In the genomic region with DNA sequence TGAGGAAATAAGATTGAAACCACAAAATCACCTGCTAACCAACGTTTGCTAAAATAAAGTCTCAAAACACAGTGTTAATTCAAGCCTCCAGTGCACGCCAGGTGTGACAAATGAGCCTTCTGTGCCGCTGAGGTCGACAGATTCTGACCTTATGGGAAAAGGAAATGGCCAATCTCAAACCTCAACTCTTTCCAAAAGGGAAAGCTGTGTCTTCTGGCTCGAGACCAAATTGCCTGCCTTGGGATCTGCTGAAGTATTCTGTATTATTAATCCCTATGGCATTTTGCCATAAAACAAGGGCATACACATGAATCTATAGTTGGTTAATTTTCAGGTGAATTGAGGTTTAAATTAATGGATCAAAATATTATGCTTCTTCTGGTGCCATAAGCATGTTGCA, we compare ENCODE assay signal across 29 mouse cellular contexts.
DNase-seq lines count a peak whose midpoint lies in the region; ATAC-seq lines count a peak whose summit lies in the region.
"Had no signal": no experiment of that assay in that cellular context is flagged by ENCODE, and none has a peak within 500 bp of the region (broad histone marks: within the 10 kb centered on the region; RNA-seq: fewer than 3 reads in every experiment).

No protein-coding gene starts in this region.

- peak; percentile 4 for DNase-seq in cerebellum, adult 9-10 months
- DNase-seq in cerebellum, adult 9-11 months = no peak
- DNase-seq in forebrain, embryonic 14.5 days (ENCODE audit: low spot score) = peak; percentile 33
- DNase-seq in limb, embryonic 10.5 days (ENCODE audit: low spot score) = no peak
- no peak for DNase-seq in layer of hippocampus, postnatal 25 days (ENCODE audit: extremely low spot score in 1 of 2, low spot score in 1 of 2)
- DNase-seq: adrenal gland, adult 2 months; adrenal gland, postnatal 36 days; embryo, embryonic 11 days; gastrocnemius, adult 2 months; gastrocnemius, postnatal 36 days; heart, adult 18-20 months; heart, postnatal 36 days; kidney, adult 9 months; kidney, postnatal 14 days; lung, adult 18-20 months; lung, postnatal 10 days; right cerebral cortex, postnatal 25 days; thymus, postnatal 14 days had no signal

- H3K4me1 ChIP-seq in forebrain, embryonic 14.5 days (ENCODE audit: control insufficient read depth, insufficient read depth, low read length) = no peaks in the 10 kb centered on the region
- H3K4me1 ChIP-seq in forebrain, embryonic 16.5 days (replicated peaks; ENCODE audit: control insufficient read depth, insufficient read depth, low read length) = no peaks in the 10 kb centered on the region; the same call in 1 of the 2 replicates
- H3K4me1 ChIP-seq in limb, embryonic 12.5 days (replicated peaks) = peaks cover 14% of the 10 kb centered on the region
- H3K4me1 ChIP-seq in limb, embryonic 10.5 days = peaks cover 8% of the 10 kb centered on the region; the same call in 1 of the 2 replicates
- H3K4me1 ChIP-seq: hindbrain, embryonic 13.5 days; liver, embryonic 12.5 days; midbrain, embryonic 15.5 days had no signal

- no peak for ATAC-seq in forebrain, embryonic 14.5 days
- ATAC-seq in forebrain, embryonic 16.5 days = no peak
- peak; percentile 47; the same call in 1 of the 2 replicates for ATAC-seq in limb, embryonic 12.5 days (ENCODE audit: insufficient number of reproducible peaks, insufficient read depth, low FRiP score, low TSS enrichment, low read depth)
- ATAC-seq: activated CD4-positive, CD25-positive, alpha-beta regulatory T cell, adult 4 months; intestine, postnatal 0 days; liver, embryonic 12.5 days; midbrain, embryonic 15.5 days had no signal

- no peak overlapping the region for H3K27ac ChIP-seq in forebrain, embryonic 14.5 days (ENCODE audit: low read depth, low read length)
- no peak overlapping the region for H3K27ac ChIP-seq in forebrain, embryonic 16.5 days (ENCODE audit: low read length)
- no peak overlapping the region; the same call in 1 of the 2 replicates for H3K27ac ChIP-seq in limb, embryonic 12.5 days
- no peak overlapping the region for H3K27ac ChIP-seq in limb, embryonic 10.5 days
- H3K27ac ChIP-seq: embryonic facial prominence, embryonic 13.5 days; gastrocnemius, adult 2 months; hindbrain, embryonic 13.5 days; liver, embryonic 12.5 days; midbrain, embryonic 15.5 days had no signal

- no peaks in the 10 kb centered on the region for H3K27me3 ChIP-seq in forebrain, embryonic 14.5 days (replicated peaks; ENCODE audit: control insufficient read depth, insufficient read depth, low read length)
- no peaks in the 10 kb centered on the region for H3K27me3 ChIP-seq in forebrain, embryonic 16.5 days (replicated peaks; ENCODE audit: control insufficient read depth, insufficient read depth, low read length)
- H3K27me3 ChIP-seq in limb, embryonic 12.5 days = no peaks in the 10 kb centered on the region
- H3K27me3 ChIP-seq in limb, embryonic 10.5 days (ENCODE audit: low read depth, poor library complexity, severe bottlenecking) = no peaks in the 10 kb centered on the region
- H3K27me3 ChIP-seq: CH12.LX; embryonic facial prominence, embryonic 13.5 days; hindbrain, embryonic 13.5 days; liver, embryonic 12.5 days; midbrain, embryonic 15.5 days had no signal

- H3K9me3 ChIP-seq in forebrain, embryonic 14.5 days (replicated peaks; ENCODE audit: control insufficient read depth, low read length) = no peaks in the 10 kb centered on the region
- H3K9me3 ChIP-seq in forebrain, embryonic 16.5 days (ENCODE audit: control insufficient read depth, low read length) = no peaks in the 10 kb centered on the region
- H3K9me3 ChIP-seq in limb, embryonic 12.5 days = no peaks in the 10 kb centered on the region
- H3K9me3 ChIP-seq in limb, embryonic 10.5 days (replicated peaks) = no peaks in the 10 kb centered on the region
- H3K9me3 ChIP-seq: embryonic facial prominence, embryonic 13.5 days; hindbrain, embryonic 13.5 days; liver, embryonic 12.5 days; midbrain, embryonic 15.5 days had no signal

- H3K4me2 ChIP-seq in forebrain, embryonic 14.5 days (ENCODE audit: low read length) = no peak overlapping the region
- no peak overlapping the region for H3K4me2 ChIP-seq in forebrain, embryonic 16.5 days (ENCODE audit: low read length)
- H3K4me2 ChIP-seq in limb, embryonic 12.5 days = no peak overlapping the region
- H3K4me2 ChIP-seq: embryonic facial prominence, embryonic 13.5 days; heart, embryonic 11.5 days; hindbrain, embryonic 13.5 days; liver, embryonic 12.5 days; midbrain, embryonic 15.5 days had no signal

- no peaks in the 10 kb centered on the region for H3K36me3 ChIP-seq in forebrain, embryonic 14.5 days (ENCODE audit: control insufficient read depth, insufficient read depth, low read length)
- H3K36me3 ChIP-seq in forebrain, embryonic 16.5 days (ENCODE audit: control insufficient read depth, insufficient read depth) = no peaks in the 10 kb centered on the region
- H3K36me3 ChIP-seq in limb, embryonic 12.5 days = no peaks in the 10 kb centered on the region
- no peaks in the 10 kb centered on the region for H3K36me3 ChIP-seq in limb, embryonic 10.5 days
- H3K36me3 ChIP-seq: embryonic facial prominence, embryonic 13.5 days; hindbrain, embryonic 13.5 days; liver, embryonic 12.5 days; midbrain, embryonic 15.5 days had no signal

- H3K4me3 ChIP-seq in forebrain, embryonic 14.5 days (ENCODE audit: low read depth, low read length) = no peak overlapping the region
- H3K4me3 ChIP-seq in forebrain, embryonic 16.5 days (replicated peaks; ENCODE audit: low read length) = no peak overlapping the region
- no peak overlapping the region for H3K4me3 ChIP-seq in limb, embryonic 12.5 days (replicated peaks)
- no peak overlapping the region for H3K4me3 ChIP-seq in limb, embryonic 10.5 days
- H3K4me3 ChIP-seq: embryonic facial prominence, embryonic 13.5 days; erythroblast, embryonic 14.5 days; gastrocnemius, adult 2 months; hindbrain, embryonic 13.5 days; liver, embryonic 12.5 days; midbrain, embryonic 15.5 days had no signal

- 68% methylated on average over 5 of the region's 5 CpGs for WGBS in forebrain, embryonic 14.5 days
- 58% methylated on average over 5 of the region's 5 CpGs for WGBS in forebrain, embryonic 16.5 days
- 30% methylated on average over 5 of the region's 5 CpGs for WGBS in limb, embryonic 12.5 days
- WGBS in limb, embryonic 10.5 days = 54% methylated on average over 5 of the region's 5 CpGs

- H3K9ac ChIP-seq in forebrain, embryonic 14.5 days (ENCODE audit: low read length) = no peak overlapping the region
- no peak overlapping the region for H3K9ac ChIP-seq in forebrain, embryonic 16.5 days (replicated peaks; ENCODE audit: low read depth, low read length)
- no peak overlapping the region for H3K9ac ChIP-seq in limb, embryonic 12.5 days (replicated peaks)
- H3K9ac ChIP-seq: embryonic facial prominence, embryonic 13.5 days; hindbrain, embryonic 13.5 days; liver, embryonic 12.5 days; midbrain, embryonic 15.5 days had no signal

Comparison
In these comparisons a context has a peak if more than half of its experiments do, and no peak if none do; other contexts are left out.
1. DNase-seq: peak in cerebellum, adult 9-10 months (single experiment) and forebrain, embryonic 14.5 days (single experiment); none in cerebellum, adult 9-11 months (single experiment), limb, embryonic 10.5 days (single experiment) and layer of hippocampus, postnatal 25 days (0 of 2).